Mouse (Mus musculus): Measurements from ENCODE around the gene Spock2. TPM values are rescaled to one million over a fixed set of nuclear protein-coding genes. Genes with fewer than 3 reads are reported as not detected.
"Not testable (repeated sequence)": the region's sequence is repeated elsewhere in the genome, so short reads cannot be mapped to it uniquely, and the experiment has no call there.

Spock2 gene
- polyA plus RNA-seq, 1 experiment, result 499 TPM

GRCm38 (mm10) chr10:60158144-60158543 is 52.1 kb downstream of the Spock2 start:
- Histone ChIP-seq H3K27me3 (ENCODE audit: control insufficient read depth, insufficient read depth, low read length) (no peaks in the 10 kb centered on the region), H3K27ac (ENCODE audit: insufficient read depth, low read length) (no peak overlapping the region), H3K4me3 (replicated peaks; ENCODE audit: insufficient read depth, low read depth, low read length) (no peak overlapping the region), H3K4me1 (ENCODE audit: control insufficient read depth, insufficient read depth, low read length) (no peaks in the 10 kb centered on the region)
- 86% methylated on average over 3 of the region's 3 CpGs for WGBS
- DNase-seq, result no peak
- no peak for TF ChIP-seq POLR2A (IDR thresholded peaks at IDR 0.05; ENCODE audit: borderline replicate concordance, insufficient read depth, low read length)
- no peak for TF ChIP-seq CTCF (IDR thresholded peaks at IDR 0.05; ENCODE audit: borderline replicate concordance, insufficient read depth, low read depth, low read length)

DNA sequence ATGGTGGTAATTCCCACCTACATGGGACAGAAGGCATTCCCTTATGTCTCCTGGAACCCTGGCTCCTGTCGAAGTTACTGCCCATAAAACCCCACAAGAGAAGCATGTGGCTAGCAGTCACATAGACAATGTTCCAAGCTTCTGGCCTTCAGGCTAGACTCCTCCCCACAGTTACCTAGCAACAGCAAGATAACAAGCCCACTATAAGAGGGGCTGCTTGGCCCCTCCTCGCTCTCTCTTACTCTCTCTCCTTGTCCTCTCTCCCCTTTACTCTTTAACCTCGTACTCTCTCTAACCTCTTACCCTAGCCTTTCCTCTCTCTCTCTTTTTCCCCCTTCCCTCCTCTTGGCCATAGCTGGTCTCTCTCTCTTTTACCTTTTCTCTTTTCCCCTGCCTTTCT is 55.4 kb downstream of the Spock2 start:
- not testable (repeated sequence) for DNase-seq; H3K4me3 ChIP-seq (replicated peaks; ENCODE audit: insufficient read depth, low read depth, low read length); H3K27ac ChIP-seq (ENCODE audit: insufficient read depth, low read length); H3K27me3 ChIP-seq (ENCODE audit: control insufficient read depth, insufficient read depth, low read length); H3K4me1 ChIP-seq (ENCODE audit: control insufficient read depth, insufficient read depth, low read length)
- 76% methylated on average over 3 of the region's 3 CpGs for WGBS

- not testable (repeated sequence) for H3K27ac ChIP-seq (ENCODE audit: insufficient read depth, low read length); H3K4me3 ChIP-seq (replicated peaks; ENCODE audit: insufficient read depth, low read depth, low read length); H3K4me1 ChIP-seq (ENCODE audit: control insufficient read depth, insufficient read depth, low read length); DNase-seq; H3K27me3 ChIP-seq (ENCODE audit: control insufficient read depth, insufficient read depth, low read length)
- WGBS, result 87% methylated on average over 8 of the region's 8 CpGs
These were observed 56.4 kb downstream of the Spock2 start for GRCm38 (mm10) chr10:60162184-60162972.

GRCm38 (mm10) chr10:60162973-60163255 is 56.9 kb downstream of the Spock2 start:
- no peak for DNase-seq
- no peak overlapping the region for H3K4me3 ChIP-seq (replicated peaks; ENCODE audit: insufficient read depth, low read depth, low read length)
- 95% methylated on average over 6 of the region's 6 CpGs for WGBS
- no peak overlapping the region for H3K27ac ChIP-seq (ENCODE audit: insufficient read depth, low read length)
- H3K27me3 ChIP-seq (ENCODE audit: control insufficient read depth, insufficient read depth, low read length), result no peaks in the 10 kb centered on the region
- no peaks in the 10 kb centered on the region for H3K4me1 ChIP-seq (ENCODE audit: control insufficient read depth, insufficient read depth, low read length)
- TF ChIP-seq CTCF (IDR thresholded peaks at IDR 0.05; ENCODE audit: borderline replicate concordance, insufficient read depth, low read depth, low read length) (no peak), POLR2A (IDR thresholded peaks at IDR 0.05; ENCODE audit: borderline replicate concordance, insufficient read depth, low read length) (no peak)

GRCm38 (mm10) chr10:60164869-60165268 is 58.9 kb downstream of the Spock2 start:
- no peaks in the 10 kb centered on the region for H3K4me1 ChIP-seq (ENCODE audit: control insufficient read depth, insufficient read depth, low read length)
- H3K27me3 ChIP-seq (ENCODE audit: control insufficient read depth, insufficient read depth, low read length), result no peaks in the 10 kb centered on the region
- no peak overlapping the region for H3K4me3 ChIP-seq (replicated peaks; ENCODE audit: insufficient read depth, low read depth, low read length)
- WGBS, result 97% methylated on average over 1 of the region's 1 CpGs
- H3K27ac ChIP-seq (ENCODE audit: insufficient read depth, low read length), result no peak overlapping the region
- TF ChIP-seq CTCF (IDR thresholded peaks at IDR 0.05; ENCODE audit: borderline replicate concordance, insufficient read depth, low read depth, low read length), result no peak
- TF ChIP-seq POLR2A (IDR thresholded peaks at IDR 0.05; ENCODE audit: borderline replicate concordance, insufficient read depth, low read length), result no peak
- no peak for DNase-seq

- no peak overlapping the region for H3K27ac ChIP-seq (ENCODE audit: insufficient read depth, low read length)
- whole genome bisulfite sequencing, result 38% methylated on average over 3 of the region's 3 CpGs
These were observed 60.0 kb downstream of the Spock2 start for GRCm38 (mm10) chr10:60166068-60166467.

GRCm38 (mm10) chr10:60168306-60168705 is 62.3 kb downstream of the Spock2 start:
- Histone ChIP-seq H3K27ac (ENCODE audit: insufficient read depth, low read length) (no peak overlapping the region), H3K4me1 (ENCODE audit: control insufficient read depth, insufficient read depth, low read length) (no peaks in the 10 kb centered on the region; the same call in 1 of the 2 replicates), H3K4me3 (replicated peaks; ENCODE audit: insufficient read depth, low read depth, low read length) (no peak overlapping the region), H3K27me3 (ENCODE audit: control insufficient read depth, insufficient read depth, low read length) (no peaks in the 10 kb centered on the region)
- TF ChIP-seq CTCF (IDR thresholded peaks at IDR 0.05; ENCODE audit: borderline replicate concordance, insufficient read depth, low read depth, low read length), result no peak
- no peak for TF ChIP-seq POLR2A (IDR thresholded peaks at IDR 0.05; ENCODE audit: borderline replicate concordance, insufficient read depth, low read length)
- no peak for DNase-seq
- WGBS, result 73% methylated on average over 2 of the region's 2 CpGs

More at GRCm38 (mm10) chr10:60166068-60166467, 60.0 kb downstream of the Spock2 start:
- Histone ChIP-seq H3K27me3 (ENCODE audit: control insufficient read depth, insufficient read depth, low read length) (no peaks in the 10 kb centered on the region), H3K4me1 (ENCODE audit: control insufficient read depth, insufficient read depth, low read length) (no peaks in the 10 kb centered on the region), H3K4me3 (replicated peaks; ENCODE audit: insufficient read depth, low read depth, low read length) (no peak overlapping the region)
- DNase-seq, result no peak
- TF ChIP-seq CTCF (IDR thresholded peaks at IDR 0.05; ENCODE audit: borderline replicate concordance, insufficient read depth, low read depth, low read length), result no peak
- no peak for TF ChIP-seq POLR2A (IDR thresholded peaks at IDR 0.05; ENCODE audit: borderline replicate concordance, insufficient read depth, low read length)

DNA sequence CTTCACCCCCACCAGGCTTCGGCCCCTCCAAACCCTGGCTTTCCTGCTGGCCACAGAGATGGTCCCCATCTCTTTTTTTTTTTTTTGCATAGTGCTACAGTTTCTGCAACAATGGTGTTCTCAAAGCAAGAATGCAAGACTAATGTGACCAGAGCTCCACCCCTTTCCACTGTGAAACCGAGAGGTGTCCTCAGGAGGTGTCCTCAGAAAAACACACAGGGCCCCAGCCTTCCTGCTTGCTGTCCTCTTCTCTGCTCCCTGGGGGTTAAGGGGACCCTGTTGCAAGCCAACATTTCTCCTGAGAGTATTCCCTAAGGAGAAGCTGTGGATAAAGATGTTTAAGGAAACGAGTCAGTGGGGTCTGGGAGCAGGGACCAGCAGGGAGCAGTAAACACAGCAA is 62.9 kb downstream of the Spock2 start:
- no peak for TF ChIP-seq POLR2A (IDR thresholded peaks at IDR 0.05; ENCODE audit: borderline replicate concordance, insufficient read depth, low read length)
- TF ChIP-seq CTCF (IDR thresholded peaks at IDR 0.05; ENCODE audit: borderline replicate concordance, insufficient read depth, low read depth, low read length), result no peak
- 55% methylated on average over 3 of the region's 3 CpGs for WGBS
- no peak for DNase-seq
- Histone ChIP-seq H3K27me3 (ENCODE audit: control insufficient read depth, insufficient read depth, low read length) (no peaks in the 10 kb centered on the region), H3K4me3 (replicated peaks; ENCODE audit: insufficient read depth, low read depth, low read length) (no peak overlapping the region), H3K27ac (ENCODE audit: insufficient read depth, low read length) (no peak overlapping the region), H3K4me1 (ENCODE audit: control insufficient read depth, insufficient read depth, low read length) (no peaks in the 10 kb centered on the region; the same call in 1 of the 2 replicates)

All from cerebellum, adult 2 months (tissue).